Mouse (Mus musculus) midbrain, embryonic 12.5 days (tissue): ENCODE results near the gene Glcci1. TPM values are rescaled to one million over a fixed set of nuclear protein-coding genes. Genes with fewer than 3 reads are reported as not detected.

Experiments used
- ATAC-seq: fragments of 200-750 bp; cut with Nextera tagmentation; 2 replicates; pipeline ENCODE4 v1.8.0; 2017; ENCODE audit warnings: low read depth, moderate TSS enrichment, moderate library complexity; ENCODE audit not compliant: low FRiP score
- H3K27ac ChIP-seq: fragments of 300-500 bp; sonication (generic); replicated peaks from 2 replicates; pipeline ENCODE4 v1.5.1; 2016; ENCODE audit warnings: mild to moderate bottlenecking
- H3K27me3 ChIP-seq: fragments of 300-500 bp; sonication (generic); 2 replicates; pipeline ENCODE4 v1.6.1; 2016; ENCODE audit warnings: mild to moderate bottlenecking
- H3K36me3 ChIP-seq: fragments of 300-500 bp; sonication (generic); 2 replicates; pipeline ENCODE4 v1.6.1; 2016
- H3K4me1 ChIP-seq: fragments of 300-500 bp; sonication (generic); 2 replicates; pipeline ENCODE4 v1.6.1; 2016
- H3K4me2 ChIP-seq: fragments of 300-500 bp; sonication (generic); replicated peaks from 2 replicates; pipeline ENCODE4 v1.6.1; 2016; ENCODE audit warnings: mild to moderate bottlenecking, moderate library complexity
- H3K4me3 ChIP-seq: fragments of 300-500 bp; sonication (generic); 2 replicates; pipeline ENCODE4 v1.5.1; 2016; ENCODE audit warnings: mild to moderate bottlenecking
- H3K9ac ChIP-seq: fragments of 300-500 bp; sonication (generic); replicated peaks from 2 replicates; pipeline ENCODE4 v1.6.1; 2016; ENCODE audit warnings: mild to moderate bottlenecking, moderate library complexity
- H3K9me3 ChIP-seq: fragments of 300-500 bp; sonication (generic); 2 replicates; pipeline ENCODE4 v1.6.1; 2016; ENCODE audit warnings: mild to moderate bottlenecking
- WGBS: fragments of 180-500 bp; shearing (Covaris S2); methylation state at CpG from one replicate; pipeline ENCODE4 v1.1.7; 2016; 5-methylcytosine and 5-hydroxymethylcytosine counted together
- polyA plus RNA-seq: library from polyadenylated mRNA; unstranded; fragments of >200 nt; fragmentation: Nextera tagmentation; extraction: Ambion mirVana; gene quantifications from 2 replicates; pipeline ENCODE4 v1.2.1, GENCODE M21; 2016

Glcci1 gene
- polyA plus RNA-seq, 1 experiment from 2014 or later, result 20.8 TPM

DNA sequence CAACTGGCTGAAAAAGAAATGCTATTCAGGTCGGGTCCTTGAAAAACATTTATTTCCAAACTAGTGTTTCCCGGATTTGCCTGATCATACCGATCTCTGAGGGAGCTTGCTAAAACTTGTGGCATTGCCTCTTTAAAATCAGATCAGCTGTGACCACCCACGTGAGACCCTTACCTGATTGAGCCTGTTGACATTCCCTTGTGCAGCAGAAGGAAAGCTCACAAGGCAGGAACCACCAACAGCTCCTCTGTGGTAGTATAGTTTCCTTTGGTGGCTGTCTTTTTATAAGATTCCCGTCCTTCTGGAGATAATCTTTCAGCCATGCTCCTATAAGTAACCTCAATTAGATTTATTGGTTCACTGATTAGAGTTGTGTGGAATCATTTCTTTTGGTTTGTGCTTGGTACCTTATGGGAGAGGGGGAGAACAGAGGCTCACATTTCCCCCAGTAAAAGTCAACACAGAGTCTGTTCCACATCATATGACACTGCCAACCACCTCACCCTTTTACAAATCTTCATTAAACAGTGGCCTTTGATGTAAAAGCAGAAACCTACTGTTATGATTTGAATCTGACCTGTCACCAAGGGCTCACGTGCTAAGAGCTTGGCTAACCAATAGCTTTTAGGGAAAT, 12.0 kb upstream of the Glcci1 start:
- H3K36me3 ChIP-seq, result no peaks in the 10 kb centered on the region
- 84% methylated on average over 6 of the region's 6 CpGs for WGBS
- H3K4me1 ChIP-seq, result no peaks in the 10 kb centered on the region
- no peak for ATAC-seq
- H3K27me3 ChIP-seq, result no peaks in the 10 kb centered on the region
- H3K4me3 ChIP-seq, result no peak overlapping the region
- H3K9ac ChIP-seq, result no peak overlapping the region
- H3K4me2 ChIP-seq, result no peak overlapping the region
- H3K27ac ChIP-seq, result no peak overlapping the region
- H3K9me3 ChIP-seq, result peaks cover 10% of the 10 kb centered on the region; the same call in 1 of the 2 replicates

DNA sequence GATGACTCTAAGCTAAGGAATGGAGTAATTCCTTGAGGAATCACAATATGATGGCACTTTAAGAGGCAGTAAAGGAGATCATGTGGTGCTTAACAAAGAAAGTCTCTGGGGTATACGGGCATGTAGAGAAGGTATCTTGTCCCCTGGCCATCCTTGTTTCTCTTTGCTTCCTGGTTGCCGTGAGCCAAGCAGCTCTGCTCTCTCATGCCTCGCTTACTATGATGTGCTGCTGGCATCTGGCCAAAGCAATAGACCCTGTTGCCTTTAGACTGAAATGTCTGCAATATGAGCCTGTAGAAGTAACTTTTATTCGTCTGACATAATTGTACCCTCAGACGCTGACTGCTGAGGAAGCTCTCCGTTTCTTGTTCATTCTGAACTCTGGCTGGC, 11.5 kb upstream of the Glcci1 start:
- Histone ChIP-seq H3K27me3 (no peaks in the 10 kb centered on the region), H3K9me3 (peaks cover 10% of the 10 kb centered on the region; the same call in 1 of the 2 replicates), H3K9ac (no peak overlapping the region), H3K27ac (no peak overlapping the region), H3K4me2 (no peak overlapping the region), H3K4me3 (no peak overlapping the region), H3K36me3 (no peaks in the 10 kb centered on the region), H3K4me1 (no peaks in the 10 kb centered on the region)
- no peak for ATAC-seq
- WGBS, result 87% methylated on average over 6 of the region's 6 CpGs

DNA sequence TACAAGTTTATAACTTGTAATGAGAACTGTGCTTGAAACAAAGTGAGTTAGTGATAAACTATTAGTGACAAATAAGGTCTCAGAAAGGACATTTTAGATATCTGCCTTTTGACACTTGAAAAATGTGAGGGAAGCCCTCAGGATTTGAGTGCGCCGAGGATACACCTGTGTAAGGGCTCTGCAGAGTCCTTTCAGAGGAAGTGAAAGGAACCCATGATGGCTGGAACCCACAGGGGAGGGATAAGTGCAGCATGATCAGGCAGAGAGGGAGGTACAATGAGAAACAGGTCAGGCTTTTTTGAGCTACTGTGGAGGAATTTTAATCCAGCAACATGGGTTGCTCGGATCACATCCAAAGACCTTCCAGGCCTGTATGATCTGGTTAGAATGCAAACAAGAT, 10.4 kb upstream of the Glcci1 start:
- WGBS, result 83% methylated on average over 3 of the region's 3 CpGs
- no peaks in the 10 kb centered on the region for H3K27me3 ChIP-seq
- no peak for ATAC-seq
- no peak overlapping the region for H3K4me2 ChIP-seq
- no peak overlapping the region for H3K4me3 ChIP-seq
- peaks cover 10% of the 10 kb centered on the region; the same call in 1 of the 2 replicates for H3K9me3 ChIP-seq
- H3K4me1 ChIP-seq, result no peaks in the 10 kb centered on the region
- no peak overlapping the region for H3K27ac ChIP-seq
- no peaks in the 10 kb centered on the region for H3K36me3 ChIP-seq
- no peak overlapping the region for H3K9ac ChIP-seq

DNA sequence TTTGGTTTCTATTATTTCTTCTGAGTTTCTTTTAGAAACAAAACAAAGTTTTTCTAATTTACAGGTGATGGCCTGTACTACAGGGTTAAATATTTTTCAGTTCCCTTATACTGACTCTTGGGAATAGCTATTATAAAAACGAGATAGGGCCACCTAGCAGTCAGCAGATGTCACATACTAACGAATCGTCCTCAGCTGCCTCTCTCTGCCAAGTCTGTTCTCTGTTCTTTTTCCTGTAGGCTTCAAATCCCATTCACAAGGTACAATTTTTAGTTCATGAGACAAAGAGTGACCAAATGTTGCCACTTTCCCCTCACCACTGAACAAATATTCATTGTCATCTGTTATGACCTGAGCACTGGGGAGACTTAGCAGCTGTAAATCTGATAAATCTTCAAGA, 5.4 kb upstream of the Glcci1 start:
- H3K27ac ChIP-seq, result no peak overlapping the region
- no peak overlapping the region for H3K9ac ChIP-seq
- no peaks in the 10 kb centered on the region for H3K27me3 ChIP-seq
- H3K36me3 ChIP-seq, result no peaks in the 10 kb centered on the region
- no peaks in the 10 kb centered on the region for H3K4me1 ChIP-seq
- H3K9me3 ChIP-seq, result peaks cover 10% of the 10 kb centered on the region; the same call in 1 of the 2 replicates
- no peak for ATAC-seq
- no peak overlapping the region for H3K4me2 ChIP-seq
- H3K4me3 ChIP-seq, result no peak overlapping the region
- WGBS, result 48% methylated on average over 3 of the region's 3 CpGs

DNA sequence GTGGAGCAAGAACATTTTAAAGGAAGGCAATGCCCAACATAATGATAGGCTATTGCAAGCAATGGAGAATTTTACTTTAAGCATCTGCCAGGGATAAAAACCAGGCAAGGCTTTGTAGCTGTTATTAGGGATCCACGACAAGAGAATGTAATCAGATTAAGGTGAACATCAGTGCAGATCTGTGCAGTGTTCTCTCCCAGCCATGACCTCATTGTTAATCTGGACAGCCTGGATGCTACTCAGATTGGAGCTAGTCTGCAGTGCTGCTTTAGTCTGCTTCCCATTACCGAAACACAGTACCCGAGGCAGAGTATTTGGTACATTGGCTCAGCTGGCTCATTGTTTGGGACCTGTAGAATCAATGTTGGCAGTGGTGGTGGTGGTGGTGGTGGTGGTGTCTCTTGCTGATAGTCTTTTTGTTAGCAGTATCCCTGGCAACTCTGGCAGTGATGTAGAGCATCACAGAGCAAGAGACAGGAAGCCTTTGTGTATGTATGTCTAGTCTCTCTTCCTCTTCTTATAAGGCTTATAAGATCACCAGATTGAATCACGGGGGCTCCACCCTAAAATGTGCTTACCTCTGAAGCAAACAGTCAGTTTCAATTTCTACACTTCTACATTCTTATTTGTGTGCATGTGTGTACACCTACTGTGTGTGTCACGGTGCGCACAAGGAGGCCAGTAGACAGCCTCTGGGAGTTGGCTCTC, 4.7 kb upstream of the Glcci1 start:
- Histone ChIP-seq H3K4me3 (no peak overlapping the region), H3K9me3 (peaks cover 6% of the 10 kb centered on the region; the same call in 1 of the 2 replicates), H3K4me1 (no peaks in the 10 kb centered on the region), H3K27ac (no peak overlapping the region), H3K4me2 (no peak overlapping the region), H3K9ac (no peak overlapping the region), H3K36me3 (no peaks in the 10 kb centered on the region), H3K27me3 (no peaks in the 10 kb centered on the region)
- 82% methylated on average over 6 of the region's 6 CpGs for WGBS
- no peak for ATAC-seq

DNA sequence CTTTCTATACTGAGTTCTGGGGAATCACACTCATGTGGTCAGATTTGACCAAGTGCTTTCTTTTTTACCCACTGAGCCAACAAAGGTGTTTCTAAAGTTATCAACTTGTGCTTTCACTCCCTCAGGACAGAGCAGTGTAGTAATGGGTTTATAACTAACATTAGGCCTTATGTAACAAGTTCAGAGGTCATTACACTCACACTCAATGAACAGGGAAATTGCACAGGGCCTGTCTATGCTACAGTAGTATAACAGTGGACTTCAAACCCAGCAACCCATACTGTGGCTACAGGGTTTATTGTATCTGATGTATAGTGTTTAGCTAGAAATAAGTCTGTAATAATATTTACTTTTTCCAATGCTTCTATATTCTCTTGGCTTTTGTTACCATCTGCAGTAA, 2.8 kb upstream of the Glcci1 start:
- Histone ChIP-seq H3K4me1 (peaks cover 9% of the 10 kb centered on the region), H3K36me3 (no peaks in the 10 kb centered on the region), H3K27me3 (no peaks in the 10 kb centered on the region), H3K27ac (no peak overlapping the region), H3K9me3 (no peaks in the 10 kb centered on the region), H3K4me3 (no peak overlapping the region), H3K4me2 (no peak overlapping the region), H3K9ac (no peak overlapping the region)
- no peak for ATAC-seq

DNA sequence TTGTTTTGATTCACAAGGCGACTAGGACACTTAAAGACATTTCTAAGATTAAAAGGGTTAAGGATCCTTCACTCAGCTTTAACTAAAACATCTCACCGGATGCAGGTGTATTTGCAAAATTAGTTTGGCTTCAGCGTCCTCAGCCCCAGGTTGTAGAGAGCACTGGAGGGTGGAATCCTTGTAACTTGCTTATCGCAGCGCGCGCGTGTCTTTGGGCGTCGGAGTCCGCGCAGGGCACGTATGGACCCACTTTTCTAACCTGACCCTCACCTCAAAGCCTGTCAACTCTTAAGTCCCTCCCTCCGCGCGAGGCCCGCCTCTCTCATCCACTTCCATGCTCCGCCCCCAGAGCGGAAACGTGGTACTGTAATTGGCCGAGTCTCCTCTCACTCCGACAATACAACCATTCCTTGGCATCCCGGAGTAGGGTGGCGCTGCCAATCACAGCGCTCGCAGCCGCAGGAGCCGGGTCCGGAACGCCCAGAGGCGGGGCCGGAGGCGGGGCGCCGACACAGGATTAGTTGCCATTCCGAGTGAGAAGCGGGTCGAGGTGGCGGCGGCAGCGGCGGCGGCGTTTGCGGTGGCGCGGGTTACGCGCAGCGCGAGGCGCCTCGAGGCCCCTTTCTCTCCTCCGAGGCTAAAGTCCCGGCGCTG, 390 bp upstream of the Glcci1 start:
- under 1% methylated on average over 56 of the region's 56 CpGs for WGBS
- peak overlapping the region; percentile 100 for H3K27ac ChIP-seq

DNA sequence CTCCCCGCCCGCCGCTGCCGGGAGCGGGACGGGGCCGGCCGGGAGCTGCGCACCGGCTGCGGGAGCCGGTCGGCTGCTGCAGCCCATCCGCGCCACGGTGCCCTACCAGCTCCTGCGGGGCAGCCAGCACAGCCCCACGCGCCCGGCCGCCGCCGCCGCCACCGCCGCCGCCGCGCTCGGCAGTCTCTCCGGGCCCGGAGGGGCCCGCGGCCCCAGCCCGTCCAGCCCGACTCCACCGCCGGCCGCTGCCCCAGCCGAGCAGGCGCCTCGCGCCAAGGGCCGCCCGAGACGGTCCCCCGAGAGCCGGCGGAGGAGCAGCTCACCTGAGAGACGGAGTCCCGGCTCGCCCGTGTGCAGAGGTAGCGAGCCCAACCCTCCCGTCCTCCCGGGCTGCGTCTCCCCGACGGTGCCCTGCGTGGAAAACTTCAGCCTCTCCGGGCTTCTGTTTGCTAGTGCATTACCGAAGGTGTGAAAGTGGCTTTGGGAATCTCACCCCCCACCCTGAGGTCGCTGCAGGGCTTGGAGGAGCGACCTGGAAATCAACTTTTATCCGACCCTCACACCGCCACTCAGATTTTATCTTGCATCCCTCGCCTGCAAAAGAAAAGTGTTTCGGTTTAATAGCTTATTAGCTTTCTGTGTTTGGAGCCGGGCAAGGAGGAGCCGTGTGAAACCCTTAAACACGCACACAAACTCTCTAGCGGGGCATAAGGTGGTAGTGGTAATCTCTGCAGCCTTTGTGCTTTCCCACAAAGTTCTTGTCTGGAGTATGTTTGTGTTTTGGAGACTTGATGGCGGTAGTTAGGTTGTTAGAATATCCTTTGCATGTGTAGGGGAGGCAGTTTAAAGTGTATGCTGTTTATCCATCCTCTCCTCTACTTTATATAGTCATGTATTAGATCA, 812 bp downstream of the Glcci1 start:
- no peak; the same call in 1 of the 2 replicates for ATAC-seq
- Histone ChIP-seq H3K4me2 (peak overlapping the region; percentile 72), H3K4me3 (peak overlapping the region; percentile 98), H3K4me1 (peaks cover 22% of the 10 kb centered on the region), H3K27me3 (no peaks in the 10 kb centered on the region), H3K9me3 (no peaks in the 10 kb centered on the region), H3K36me3 (no peaks in the 10 kb centered on the region), H3K9ac (peak overlapping the region; percentile 99), H3K27ac (peak overlapping the region; percentile 100)
- whole genome bisulfite sequencing, result under 1% methylated on average over 52 of the region's 73 CpGs

More for the DNA sequence above, 390 bp upstream of the Glcci1 start:
- ATAC-seq, result peak; percentile 98
- no peaks in the 10 kb centered on the region for H3K27me3 ChIP-seq
- H3K36me3 ChIP-seq, result no peaks in the 10 kb centered on the region
- H3K9ac ChIP-seq, result peak overlapping the region; percentile 99
- peak overlapping the region; percentile 72 for H3K4me2 ChIP-seq
- H3K4me1 ChIP-seq, result peaks cover 22% of the 10 kb centered on the region
- no peaks in the 10 kb centered on the region for H3K9me3 ChIP-seq
- peak overlapping the region; percentile 98 for H3K4me3 ChIP-seq

DNA sequence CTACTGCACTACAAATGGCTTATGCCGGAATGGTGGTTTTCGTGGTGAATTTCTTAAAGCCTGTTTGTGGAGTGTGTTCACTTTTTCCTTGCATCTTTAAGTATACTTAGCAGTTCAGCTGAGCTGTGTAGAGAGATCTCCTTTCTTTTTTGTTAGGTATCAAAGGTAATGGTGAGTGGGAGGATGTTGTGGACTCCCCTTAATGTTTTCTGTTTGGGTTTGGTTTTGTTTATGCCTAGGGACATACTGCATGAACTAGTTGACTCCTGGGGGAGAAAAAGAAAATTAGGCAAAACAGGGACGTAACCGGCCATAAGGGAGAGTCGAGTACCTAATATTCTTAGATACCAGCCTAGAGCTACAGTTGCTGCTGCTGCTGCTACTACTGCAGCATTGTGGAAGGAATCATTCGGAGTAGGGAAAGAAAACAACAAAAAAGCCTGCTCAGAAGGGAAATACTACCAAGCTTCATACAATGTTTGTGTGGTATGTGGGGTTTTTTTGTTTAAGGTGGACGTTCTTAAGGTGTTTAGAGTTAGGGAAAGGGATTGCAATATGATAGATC, 1.5 kb downstream of the Glcci1 start:
- Histone ChIP-seq H3K9ac (peak overlapping the region; percentile 99), H3K9me3 (no peaks in the 10 kb centered on the region), H3K27ac (peak overlapping the region; percentile 100; the same call in 1 of the 2 replicates), H3K36me3 (no peaks in the 10 kb centered on the region), H3K4me1 (peaks cover 22% of the 10 kb centered on the region), H3K4me3 (peak overlapping the region; percentile 98), H3K4me2 (peak overlapping the region; percentile 72), H3K27me3 (no peaks in the 10 kb centered on the region)
- 4% methylated on average over 7 of the region's 7 CpGs for WGBS
- ATAC-seq, result no peak

DNA sequence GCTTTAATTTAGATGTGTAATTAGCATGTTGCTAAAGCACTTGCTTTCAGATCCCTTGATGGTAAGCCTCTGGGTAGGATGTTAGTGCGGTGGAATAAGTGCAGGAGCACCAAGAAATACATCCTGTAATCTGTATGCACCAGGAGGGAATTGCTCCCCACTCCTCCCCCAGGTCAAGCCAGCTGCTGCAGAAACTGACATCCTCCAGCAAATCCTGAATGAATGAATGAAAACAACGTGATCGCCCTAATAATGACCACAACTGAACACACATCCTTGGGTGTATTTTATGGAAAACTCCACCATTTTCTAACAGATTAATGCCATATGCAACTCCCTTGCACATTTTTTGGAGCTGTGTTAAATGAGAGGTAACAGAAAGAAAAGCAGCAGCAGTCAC, 2.0 kb downstream of the Glcci1 start:
- peak overlapping the region; percentile 99 for H3K9ac ChIP-seq
- peak overlapping the region; percentile 68; the same call in 1 of the 2 replicates for H3K27ac ChIP-seq
- H3K4me3 ChIP-seq, result peak overlapping the region; percentile 98
- WGBS, result 9% methylated on average over 3 of the region's 3 CpGs
- ATAC-seq, result no peak
- H3K9me3 ChIP-seq, result no peaks in the 10 kb centered on the region
- peak overlapping the region; percentile 72 for H3K4me2 ChIP-seq
- H3K27me3 ChIP-seq, result no peaks in the 10 kb centered on the region
- no peaks in the 10 kb centered on the region for H3K36me3 ChIP-seq
- peaks cover 22% of the 10 kb centered on the region for H3K4me1 ChIP-seq

DNA sequence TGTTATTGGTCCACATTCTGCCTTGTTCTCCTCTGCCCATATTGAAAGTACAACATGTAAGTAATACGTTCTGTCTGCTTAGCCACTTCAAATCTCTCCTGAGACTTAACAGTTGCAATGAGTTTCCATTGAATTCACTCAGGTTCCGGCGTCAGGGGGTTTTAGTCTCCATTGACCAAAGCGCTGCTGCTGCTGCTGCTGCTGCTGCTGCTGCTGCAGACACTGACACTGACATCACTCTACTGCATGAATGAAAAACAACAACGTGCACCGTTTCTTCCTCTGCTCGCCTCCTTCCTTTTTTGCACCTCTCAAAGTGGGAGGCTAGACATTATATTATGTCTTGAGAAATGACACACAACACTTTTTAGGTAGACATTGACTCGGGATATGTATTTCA, 3.0 kb downstream of the Glcci1 start:
- ATAC-seq, result no peak
- Histone ChIP-seq H3K9ac (peak overlapping the region; percentile 99), H3K4me3 (peak overlapping the region; percentile 98), H3K4me1 (peaks cover 22% of the 10 kb centered on the region), H3K4me2 (peak overlapping the region; percentile 72), H3K9me3 (no peaks in the 10 kb centered on the region), H3K27ac (peak overlapping the region; percentile 68), H3K36me3 (no peaks in the 10 kb centered on the region), H3K27me3 (no peaks in the 10 kb centered on the region)
- WGBS, result 14% methylated on average over 8 of the region's 8 CpGs
